Mouse (Mus musculus) embryonic facial prominence, embryonic 14.5 days (tissue): ENCODE measurements around the gene Gm36176. TPM values are rescaled to one million over a fixed set of nuclear protein-coding genes. Genes with fewer than 3 reads are reported as not detected.
A peak's percentile ranks its signal among the peaks of the same experiment; 100 is the strongest.

Experiments used
- ATAC-seq: fragments of 200-750 bp; cut with Nextera tagmentation; 2 replicates; pipeline ENCODE4 v1.8.0; 2017; ENCODE audit warnings: low read depth, moderate number of reproducible peaks, moderate TSS enrichment
- DNase-seq: peaks from one replicate; pipeline ENCODE4 v3.0.0-alpha.2; 2015; ENCODE audit warnings: low spot score
- H3K27ac ChIP-seq: fragments of 300-500 bp; sonication (generic); replicated peaks from 2 replicates; pipeline ENCODE4 v1.5.1; 2014; ENCODE audit warnings: low read depth, mild to moderate bottlenecking, low read length, moderate library complexity
- H3K27me3 ChIP-seq: fragments of 300-500 bp; sonication (generic); replicated peaks from 2 replicates; pipeline ENCODE4 v1.6.1; 2014; ENCODE audit warnings: low read length; ENCODE audit not compliant: control insufficient read depth, insufficient read depth
- H3K36me3 ChIP-seq: fragments of 300-500 bp; sonication (generic); 2 replicates; pipeline ENCODE4 v1.6.1; 2014; ENCODE audit warnings: low read length, mixed read lengths; ENCODE audit not compliant: control insufficient read depth, insufficient read depth
- H3K4me1 ChIP-seq: fragments of 300-500 bp; sonication (generic); 2 replicates; pipeline ENCODE4 v1.6.1; 2014; ENCODE audit warnings: antibody characterized with exemption, low read length; ENCODE audit not compliant: control insufficient read depth, insufficient read depth
- H3K4me2 ChIP-seq: fragments of 300-500 bp; sonication (generic); 2 replicates; pipeline ENCODE4 v1.6.1; 2014; ENCODE audit warnings: low read depth, mild to moderate bottlenecking, low read length, moderate library complexity, mixed read lengths
- H3K4me3 ChIP-seq: fragments of 300-500 bp; sonication (generic); 2 replicates; pipeline ENCODE4 v1.5.1; 2014; ENCODE audit warnings: low read depth, mild to moderate bottlenecking, low read length
- H3K9ac ChIP-seq: fragments of 300-500 bp; sonication (generic); 2 replicates; pipeline ENCODE4 v1.6.1; 2014; ENCODE audit warnings: low read depth, mild to moderate bottlenecking, low read length, moderate library complexity, mixed read lengths
- H3K9me3 ChIP-seq: fragments of 300-500 bp; sonication (generic); 2 replicates; pipeline ENCODE4 v1.6.1; 2016; ENCODE audit warnings: low read length; ENCODE audit not compliant: control insufficient read depth
- WGBS: fragments of 180-500 bp; shearing (Covaris S2); extraction: QIAGEN DNeasy Blood & Tissue Kit; methylation state at CpG from one replicate; pipeline ENCODE4 v1.1.7; 2014; 5-methylcytosine and 5-hydroxymethylcytosine counted together
- polyA plus RNA-seq: library from polyadenylated mRNA; unstranded; fragments of >200 nt; fragmentation: Nextera tagmentation; extraction: Ambion mirVana; gene quantifications from 2 replicates; pipeline ENCODE4 v1.2.1, GENCODE M21; 2014

The Gm36176 gene
- polyA plus RNA-seq, 1 experiment from 2014 or later = not detected

- Histone ChIP-seq H3K9me3 (no peaks in the 10 kb centered on the region), H3K4me3 (peak overlapping the region; percentile 12; the same call in 1 of the 2 replicates), H3K4me1 (no peaks in the 10 kb centered on the region), H3K4me2 (peak overlapping the region; percentile 39), H3K36me3 (no peaks in the 10 kb centered on the region), H3K9ac (no peak overlapping the region), H3K27ac (0 out of 2 replicates have a peak overlapping the region, but pooled peaks have one; percentile 21), H3K27me3 (no peaks in the 10 kb centered on the region)
- DNase-seq = peak; percentile 53
- 36% methylated on average over 13 of the region's 14 CpGs for WGBS
- ATAC-seq = peak; percentile 87
These were observed 17.6 kb downstream of the Gm36176 start for GRCm38 (mm10) chr10:77864067-77864761.

- DNase-seq (no peak), ATAC-seq (no peak)
- peak overlapping the region; percentile 12; the same call in 1 of the 2 replicates for H3K4me3 ChIP-seq
- H3K9ac ChIP-seq = no peak overlapping the region
- no peaks in the 10 kb centered on the region for H3K27me3 ChIP-seq
- H3K36me3 ChIP-seq = no peaks in the 10 kb centered on the region
- peak overlapping the region; percentile 39 for H3K4me2 ChIP-seq
- 29% methylated on average over 11 of the region's 11 CpGs for WGBS
- no peaks in the 10 kb centered on the region for H3K4me1 ChIP-seq
- no peaks in the 10 kb centered on the region for H3K9me3 ChIP-seq
- no peak overlapping the region for H3K27ac ChIP-seq
These were observed 18.1 kb downstream of the Gm36176 start for GRCm38 (mm10) chr10:77864762-77865143.

GRCm38 (mm10) chr10:77867546-77867945 lies 20.9 kb downstream of the Gm36176 start:
- WGBS = 0% methylated on average over 1 of the region's 1 CpGs

GRCm38 (mm10) chr10:77869651-77870050 lies 23.0 kb downstream of the Gm36176 start:
- H3K4me1 ChIP-seq = no peaks in the 10 kb centered on the region
- 88% methylated on average over 7 of the region's 7 CpGs for WGBS
- DNase-seq = no peak
- ATAC-seq = no peak
- no peaks in the 10 kb centered on the region for H3K36me3 ChIP-seq
- no peaks in the 10 kb centered on the region for H3K9me3 ChIP-seq
- H3K4me2 ChIP-seq = no peak overlapping the region
- H3K27me3 ChIP-seq = no peaks in the 10 kb centered on the region
- no peak overlapping the region for H3K4me3 ChIP-seq
- H3K9ac ChIP-seq = no peak overlapping the region
- no peak overlapping the region for H3K27ac ChIP-seq

More at GRCm38 (mm10) chr10:77867546-77867945, 20.9 kb downstream of the Gm36176 start:
- ATAC-seq (no peak), DNase-seq (no peak)
- Histone ChIP-seq H3K4me3 (no peak overlapping the region), H3K4me1 (no peaks in the 10 kb centered on the region), H3K9ac (no peak overlapping the region), H3K27ac (no peak overlapping the region), H3K4me2 (no peak overlapping the region), H3K9me3 (no peaks in the 10 kb centered on the region), H3K27me3 (no peaks in the 10 kb centered on the region), H3K36me3 (no peaks in the 10 kb centered on the region)

GRCm38 (mm10) chr10:77878985-77879384 lies 32.4 kb downstream of the Gm36176 start:
- WGBS = 46% methylated on average over 6 of the region's 6 CpGs
- no peak for ATAC-seq
- Histone ChIP-seq H3K4me1 (no peaks in the 10 kb centered on the region), H3K4me2 (no peak overlapping the region), H3K9me3 (no peaks in the 10 kb centered on the region), H3K36me3 (no peaks in the 10 kb centered on the region), H3K4me3 (no peak overlapping the region), H3K27ac (no peak overlapping the region), H3K9ac (no peak overlapping the region), H3K27me3 (no peaks in the 10 kb centered on the region)
- DNase-seq = no peak

GRCm38 (mm10) chr10:77880305-77880704 lies 33.7 kb downstream of the Gm36176 start:
- H3K27ac ChIP-seq = no peak overlapping the region
- H3K27me3 ChIP-seq = no peaks in the 10 kb centered on the region
- H3K4me1 ChIP-seq = no peaks in the 10 kb centered on the region
- H3K4me3 ChIP-seq = no peak overlapping the region
- DNase-seq (no peak), ATAC-seq (no peak)
- H3K9ac ChIP-seq = no peak overlapping the region
- no peak overlapping the region for H3K4me2 ChIP-seq
- no peaks in the 10 kb centered on the region for H3K9me3 ChIP-seq
- WGBS = 72% methylated on average over 3 of the region's 3 CpGs
- H3K36me3 ChIP-seq = no peaks in the 10 kb centered on the region

GRCm38 (mm10) chr10:77882553-77882952 lies 36.0 kb downstream of the Gm36176 start:
- ATAC-seq = no peak
- Histone ChIP-seq H3K4me1 (no peaks in the 10 kb centered on the region), H3K4me2 (no peak overlapping the region), H3K27me3 (no peaks in the 10 kb centered on the region), H3K9ac (no peak overlapping the region), H3K27ac (no peak overlapping the region), H3K9me3 (no peaks in the 10 kb centered on the region), H3K4me3 (no peak overlapping the region), H3K36me3 (no peaks in the 10 kb centered on the region)
- whole genome bisulfite sequencing = 87% methylated on average over 5 of the region's 5 CpGs
- DNase-seq = no peak

- Histone ChIP-seq H3K9ac (no peak overlapping the region; the same call in 1 of the 2 replicates), H3K36me3 (no peaks in the 10 kb centered on the region), H3K4me3 (no peak overlapping the region), H3K4me2 (no peak overlapping the region), H3K4me1 (no peaks in the 10 kb centered on the region), H3K9me3 (no peaks in the 10 kb centered on the region), H3K27me3 (no peaks in the 10 kb centered on the region), H3K27ac (no peak overlapping the region)
- 57% methylated on average over 12 of the region's 12 CpGs for WGBS
- ATAC-seq (no peak), DNase-seq (no peak)
These were observed 39.6 kb downstream of the Gm36176 start for GRCm38 (mm10) chr10:77886007-77886747.
